Mouse (Mus musculus): ENCODE results near the gene Lrrc39. TPM values are rescaled to one million over a fixed set of nuclear protein-coding genes. Genes with fewer than 3 reads are reported as not detected.

Gene Lrrc39
- polyA plus RNA-seq, 1 experiment from 2014 or later = 2.6 TPM

DNA sequence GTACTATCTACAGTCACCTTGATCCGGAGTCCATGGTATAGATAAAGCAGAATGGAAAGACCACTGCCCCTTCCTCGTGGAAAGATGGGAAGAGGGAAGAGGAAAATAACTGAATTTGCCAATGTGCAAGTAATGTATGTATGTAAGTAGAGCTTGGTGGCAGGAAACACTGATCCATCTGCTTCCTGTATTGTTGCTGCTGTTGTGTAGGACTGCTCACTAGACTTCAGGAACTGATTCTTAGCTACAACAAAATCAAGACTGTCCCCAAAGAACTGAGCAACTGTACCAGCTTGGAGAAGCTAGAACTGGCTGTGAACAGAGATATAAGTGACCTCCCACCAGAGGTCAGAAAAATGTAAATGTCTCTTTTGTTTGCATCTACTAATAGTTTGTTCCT is 7.9 kb downstream of the Lrrc39 start:
- Histone ChIP-seq H3K4me2 (no peak overlapping the region), H3K9me3 (replicated peaks) (peaks cover 10% of the 10 kb centered on the region), H3K4me1 (0 out of 2 replicates have a peak, but pooled peaks cover 3% of the 10 kb centered on the region), H3K27me3 (replicated peaks) (no peaks in the 10 kb centered on the region), H3K27ac (no peak overlapping the region), H3K36me3 (peaks cover 18% of the 10 kb centered on the region), H3K9ac (no peak overlapping the region), H3K4me3 (no peak overlapping the region)
- ATAC-seq = no peak
- 29% methylated on average over 2 of the region's 2 CpGs for WGBS (ENCODE audit: insufficient replicate concordance)

DNA sequence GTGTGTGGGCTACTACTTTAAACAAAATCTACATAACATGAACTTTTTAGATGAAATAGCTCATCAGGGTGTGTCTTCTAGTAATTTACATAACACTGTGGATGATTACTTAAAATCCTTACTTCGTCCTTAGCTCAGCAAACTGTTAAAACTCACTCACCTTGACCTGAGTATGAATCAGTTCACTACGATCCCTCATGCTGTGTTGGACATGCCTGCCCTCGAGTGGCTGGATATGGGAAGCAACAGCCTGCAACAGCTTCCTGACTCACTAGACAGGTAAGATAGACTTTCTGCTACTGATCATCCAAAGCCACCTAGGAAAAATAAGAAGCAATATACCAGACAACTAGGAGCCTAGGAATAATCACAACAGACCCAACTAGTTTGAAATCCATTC is 14.5 kb downstream of the Lrrc39 start:
- ATAC-seq = no peak
- H3K9me3 ChIP-seq (replicated peaks) = no peaks in the 10 kb centered on the region
- no peak overlapping the region for H3K4me2 ChIP-seq
- no peak overlapping the region for H3K9ac ChIP-seq
- no peak overlapping the region for H3K27ac ChIP-seq
- H3K27me3 ChIP-seq (replicated peaks) = no peaks in the 10 kb centered on the region
- no peaks in the 10 kb centered on the region for H3K4me1 ChIP-seq
- 48% methylated on average over 3 of the region's 3 CpGs for WGBS (ENCODE audit: insufficient replicate concordance)
- no peak overlapping the region for H3K4me3 ChIP-seq
- H3K36me3 ChIP-seq = peaks cover 36% of the 10 kb centered on the region

DNA sequence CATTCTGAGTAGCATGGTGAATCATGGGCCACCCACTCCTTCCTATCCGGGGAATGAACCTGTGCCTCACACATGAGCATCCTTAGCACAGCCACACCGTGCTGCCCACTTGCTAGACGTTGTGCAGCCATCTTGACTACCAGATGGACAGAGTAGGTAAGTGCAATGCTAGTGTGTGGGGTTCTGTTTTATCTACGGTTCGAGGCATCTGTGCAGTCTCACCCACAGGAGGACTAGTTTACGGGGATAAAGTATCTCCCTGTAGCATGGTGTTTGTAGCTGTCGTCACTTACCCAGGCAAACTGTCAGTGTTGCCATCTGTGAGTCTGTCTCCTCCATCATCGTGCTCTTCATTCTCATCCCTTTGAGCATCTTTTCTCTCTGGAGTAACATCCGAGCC is 19.4 kb downstream of the Lrrc39 start:
- H3K4me2 ChIP-seq = no peak overlapping the region
- H3K4me1 ChIP-seq = no peaks in the 10 kb centered on the region
- peaks cover 78% of the 10 kb centered on the region for H3K36me3 ChIP-seq
- no peaks in the 10 kb centered on the region for H3K9me3 ChIP-seq (replicated peaks)
- H3K27me3 ChIP-seq (replicated peaks) = no peaks in the 10 kb centered on the region
- H3K4me3 ChIP-seq = no peak overlapping the region
- ATAC-seq = no peak
- no peak overlapping the region for H3K9ac ChIP-seq
- WGBS (ENCODE audit: insufficient replicate concordance) = 91% methylated on average over 9 of the region's 9 CpGs
- no peak overlapping the region for H3K27ac ChIP-seq

DNA sequence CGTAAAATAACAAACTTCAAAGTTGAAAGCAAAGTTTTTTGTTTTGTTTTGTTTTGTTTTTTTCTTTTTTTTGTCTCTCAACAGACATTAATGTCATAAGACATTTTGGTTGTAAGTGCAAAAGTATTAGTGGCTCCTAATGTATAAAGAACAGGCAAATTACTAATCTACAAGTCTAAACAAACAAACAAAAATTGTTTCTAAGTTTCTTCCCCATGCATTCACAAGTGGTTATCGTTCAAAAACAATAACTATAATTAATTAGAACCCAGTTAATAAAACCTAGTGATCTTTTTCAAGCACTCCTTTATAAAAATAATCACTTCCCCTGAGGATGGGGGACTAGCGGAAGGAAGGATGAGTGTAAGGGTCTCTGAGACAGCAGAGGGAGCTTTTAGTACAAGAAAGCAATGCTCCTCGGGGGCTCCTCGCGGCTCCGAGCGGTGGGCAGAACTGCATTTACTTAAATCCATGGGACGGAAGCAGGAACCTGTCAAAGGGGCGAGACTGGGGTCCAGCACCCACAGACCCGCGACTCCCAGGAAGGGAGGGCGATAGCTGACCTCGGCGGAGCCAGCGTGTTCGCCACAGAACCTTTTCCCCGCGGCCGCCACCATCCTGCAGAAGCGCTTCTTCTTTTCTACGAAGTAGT is 31.4 kb downstream of the Lrrc39 start:
- H3K36me3 ChIP-seq = peaks cover 33% of the 10 kb centered on the region
- peak overlapping the region; percentile 85 for H3K27ac ChIP-seq
- peaks cover 40% of the 10 kb centered on the region for H3K4me1 ChIP-seq
- H3K27me3 ChIP-seq (replicated peaks) = no peaks in the 10 kb centered on the region
- peak overlapping the region; percentile 86 for H3K9ac ChIP-seq
- ATAC-seq = peak; percentile 67
- H3K9me3 ChIP-seq (replicated peaks) = no peaks in the 10 kb centered on the region
- H3K4me2 ChIP-seq = peak overlapping the region; percentile 75
- 1% methylated on average over 22 of the region's 22 CpGs for WGBS (ENCODE audit: insufficient replicate concordance)
- peak overlapping the region; percentile 88 for H3K4me3 ChIP-seq

DNA sequence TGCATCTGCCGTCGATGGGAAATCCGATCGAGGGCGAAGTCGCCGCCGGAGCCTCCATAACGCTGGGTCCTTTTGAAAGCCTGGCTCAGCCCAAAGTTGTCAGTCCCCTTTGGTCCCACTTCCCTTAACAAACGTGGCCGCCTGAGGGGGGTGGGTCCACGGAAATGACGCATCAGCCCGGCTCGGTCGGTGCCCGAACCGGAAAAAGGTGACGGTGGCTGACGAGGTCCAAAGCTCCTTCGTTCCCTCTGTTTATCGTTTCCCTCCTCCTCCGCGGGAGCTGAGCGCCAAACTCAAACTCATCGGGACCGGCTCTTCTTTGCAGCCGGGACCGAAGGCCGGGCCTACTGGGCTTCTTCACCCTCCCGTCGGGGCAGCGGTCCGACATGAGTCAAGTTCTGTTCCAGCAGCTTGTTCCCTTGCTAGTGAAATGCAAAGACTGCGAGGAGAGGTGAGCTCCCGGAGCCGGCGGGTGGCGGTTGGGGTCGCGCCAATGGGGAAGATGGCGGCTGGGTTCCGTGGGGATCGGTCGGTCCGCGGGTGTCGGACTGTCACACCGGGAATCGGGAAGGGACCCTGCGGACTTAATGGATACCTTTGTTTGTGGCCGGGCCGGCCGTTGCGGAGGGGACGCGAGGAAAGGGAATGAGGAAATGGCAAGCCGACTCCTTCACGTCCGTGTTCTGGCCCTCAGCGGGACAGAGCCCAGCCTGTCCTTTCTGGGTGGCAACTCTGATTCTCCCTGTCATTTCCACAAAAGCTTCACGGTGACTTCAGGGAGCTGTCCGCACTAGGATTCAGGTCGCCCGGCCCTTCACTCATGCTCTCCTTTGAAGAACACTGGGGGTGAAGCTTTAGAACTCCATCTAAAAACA is 32.2 kb downstream of the Lrrc39 start, which contains the start of gene Sass6:
Gene Sass6 (plus strand): TSS at position 255 of the 875 bp plus-strand sequence.
- peak within 1 kb of the TSS; percentile 75 for H3K4me2 ChIP-seq
- under 1% methylated on average over 65 of the region's 65 CpGs for whole genome bisulfite sequencing (ENCODE audit: insufficient replicate concordance)
- H3K9me3 ChIP-seq (replicated peaks) = no peaks in the 10 kb centered on the region
- peak; percentile 93 for ATAC-seq
- peak within 1 kb of the TSS; percentile 88 for H3K4me3 ChIP-seq
- peaks cover 28% of the 10 kb centered on the region for H3K36me3 ChIP-seq
- peak within 1 kb of the TSS; percentile 86 for H3K9ac ChIP-seq
- H3K27ac ChIP-seq = peak within 1 kb of the TSS; percentile 85
- H3K4me1 ChIP-seq = peaks cover 45% of the 10 kb centered on the region
- no peaks in the 10 kb centered on the region for H3K27me3 ChIP-seq (replicated peaks)

DNA sequence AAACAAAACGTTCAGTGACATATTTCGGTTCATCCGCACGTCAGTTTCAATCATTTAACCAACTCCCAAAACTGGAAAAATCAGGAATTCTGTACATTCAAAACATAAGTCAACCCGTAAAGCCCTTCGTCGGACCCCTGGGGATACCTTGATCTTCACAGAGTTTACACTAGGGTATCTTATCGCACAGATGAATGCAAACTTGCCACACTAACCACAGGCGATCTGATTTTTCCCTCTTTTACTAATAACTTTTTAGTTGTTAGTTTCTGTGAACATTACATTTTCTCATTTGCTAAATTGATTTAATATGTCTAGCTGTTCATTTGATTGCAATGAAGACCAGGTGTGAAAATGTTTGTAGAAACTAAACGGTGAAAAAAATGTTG is 32.8 kb downstream of the Lrrc39 start:
- no peak for ATAC-seq
- Histone ChIP-seq H3K27me3 (replicated peaks) (no peaks in the 10 kb centered on the region), H3K27ac (peak overlapping the region; percentile 85)

GRCm38 (mm10) chr3:116599705-116600104 is 36.9 kb downstream of the Lrrc39 start:
- Histone ChIP-seq H3K27ac (no peak overlapping the region), H3K27me3 (replicated peaks) (no peaks in the 10 kb centered on the region), H3K4me1 (peaks cover 36% of the 10 kb centered on the region), H3K9ac (no peak overlapping the region), H3K4me3 (no peak overlapping the region), H3K9me3 (replicated peaks) (no peaks in the 10 kb centered on the region), H3K36me3 (peaks cover 29% of the 10 kb centered on the region), H3K4me2 (no peak overlapping the region)
- no peak for ATAC-seq
- WGBS (ENCODE audit: insufficient replicate concordance) = 80% methylated on average over 2 of the region's 2 CpGs

More for the DNA sequence above, 32.8 kb downstream of the Lrrc39 start:
- WGBS (ENCODE audit: insufficient replicate concordance) = 6% methylated on average over 10 of the region's 10 CpGs
- H3K4me2 ChIP-seq = peak overlapping the region; percentile 75
- peak overlapping the region; percentile 86 for H3K9ac ChIP-seq
- peaks cover 22% of the 10 kb centered on the region for H3K36me3 ChIP-seq
- peak overlapping the region; percentile 88 for H3K4me3 ChIP-seq
- no peaks in the 10 kb centered on the region for H3K9me3 ChIP-seq (replicated peaks)
- H3K4me1 ChIP-seq = peaks cover 45% of the 10 kb centered on the region

DNA sequence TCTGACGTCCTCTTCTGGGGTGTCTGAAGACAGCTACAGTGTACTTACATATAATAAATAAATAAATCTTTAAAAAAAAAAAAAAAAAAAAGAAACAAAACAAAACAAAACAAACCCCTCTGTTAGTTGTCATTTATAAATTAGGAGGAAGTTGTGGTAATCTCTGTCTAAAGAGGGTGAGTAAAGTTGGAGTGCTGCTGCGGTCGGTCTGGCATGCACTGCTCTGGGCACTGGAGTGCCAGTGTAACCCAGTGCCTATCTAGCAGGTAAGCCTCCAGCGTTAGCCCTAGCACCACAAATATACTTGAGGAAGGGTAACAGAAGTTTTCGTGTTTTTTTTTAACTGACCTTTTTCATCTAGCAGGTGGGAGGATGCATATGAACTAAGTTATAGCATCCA is 38.2 kb downstream of the Lrrc39 start:
- Histone ChIP-seq H3K4me2 (no peak overlapping the region), H3K9ac (no peak overlapping the region), H3K27ac (no peak overlapping the region), H3K9me3 (replicated peaks) (no peaks in the 10 kb centered on the region), H3K4me1 (peaks cover 33% of the 10 kb centered on the region), H3K36me3 (peaks cover 37% of the 10 kb centered on the region), H3K27me3 (replicated peaks) (no peaks in the 10 kb centered on the region), H3K4me3 (no peak overlapping the region)
- no peak for ATAC-seq
- 69% methylated on average over 5 of the region's 5 CpGs for WGBS (ENCODE audit: insufficient replicate concordance)

DNA sequence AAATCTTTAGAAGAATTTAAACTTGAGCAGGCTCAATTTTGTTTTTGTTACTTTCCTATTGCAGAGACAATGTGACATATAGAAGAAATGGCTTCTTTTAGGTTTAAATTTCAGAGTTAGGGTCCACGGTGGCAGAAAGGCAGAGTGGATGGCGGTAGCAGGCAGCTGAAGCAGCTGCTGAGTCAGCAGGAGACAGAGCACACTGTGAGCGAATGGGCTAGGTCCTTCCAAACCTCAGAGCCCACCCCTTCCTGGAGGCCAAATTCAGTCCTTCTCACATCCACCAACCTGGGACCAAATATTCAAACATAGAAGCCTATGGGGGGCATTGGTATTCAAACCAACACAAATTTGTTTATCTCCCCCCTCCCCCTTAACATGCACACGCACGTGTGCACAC is 39.0 kb downstream of the Lrrc39 start:
- ATAC-seq = no peak
- no peak overlapping the region for H3K4me2 ChIP-seq
- peaks cover 44% of the 10 kb centered on the region for H3K36me3 ChIP-seq
- H3K27ac ChIP-seq = no peak overlapping the region
- no peaks in the 10 kb centered on the region for H3K27me3 ChIP-seq (replicated peaks)
- peaks cover 26% of the 10 kb centered on the region; the same call in 1 of the 2 replicates for H3K4me1 ChIP-seq
- WGBS (ENCODE audit: insufficient replicate concordance) = 91% methylated on average over 5 of the region's 5 CpGs
- no peaks in the 10 kb centered on the region for H3K9me3 ChIP-seq (replicated peaks)
- H3K9ac ChIP-seq = no peak overlapping the region
- H3K4me3 ChIP-seq = no peak overlapping the region

DNA sequence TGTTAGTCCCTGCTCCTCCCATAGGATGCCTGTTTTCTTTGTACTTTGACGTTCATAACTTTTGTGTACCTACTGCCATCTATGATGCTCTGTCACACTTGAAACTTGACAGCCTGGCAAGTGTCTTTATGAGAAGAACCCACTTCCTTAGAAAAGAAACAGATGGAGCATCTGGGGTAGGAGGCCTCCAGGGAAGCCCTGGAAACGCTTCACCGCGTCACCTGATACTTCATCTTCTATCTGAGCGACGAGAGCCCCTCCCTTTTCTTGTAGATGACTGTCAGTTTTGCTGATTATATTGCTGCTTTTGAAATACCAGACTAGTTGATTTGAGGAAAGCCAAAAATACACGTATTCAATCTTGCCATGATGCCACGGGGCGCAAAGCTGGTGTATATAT is 41.8 kb downstream of the Lrrc39 start:
- H3K9me3 ChIP-seq (replicated peaks) = no peaks in the 10 kb centered on the region
- 84% methylated on average over 9 of the region's 9 CpGs for WGBS (ENCODE audit: insufficient replicate concordance)
- no peak overlapping the region for H3K9ac ChIP-seq
- peaks cover 1% of the 10 kb centered on the region; the same call in 1 of the 2 replicates for H3K4me1 ChIP-seq
- no peaks in the 10 kb centered on the region for H3K27me3 ChIP-seq (replicated peaks)
- H3K4me3 ChIP-seq = no peak overlapping the region
- H3K27ac ChIP-seq = no peak overlapping the region
- H3K4me2 ChIP-seq = no peak overlapping the region
- H3K36me3 ChIP-seq = peaks cover 64% of the 10 kb centered on the region
- ATAC-seq = no peak

DNA sequence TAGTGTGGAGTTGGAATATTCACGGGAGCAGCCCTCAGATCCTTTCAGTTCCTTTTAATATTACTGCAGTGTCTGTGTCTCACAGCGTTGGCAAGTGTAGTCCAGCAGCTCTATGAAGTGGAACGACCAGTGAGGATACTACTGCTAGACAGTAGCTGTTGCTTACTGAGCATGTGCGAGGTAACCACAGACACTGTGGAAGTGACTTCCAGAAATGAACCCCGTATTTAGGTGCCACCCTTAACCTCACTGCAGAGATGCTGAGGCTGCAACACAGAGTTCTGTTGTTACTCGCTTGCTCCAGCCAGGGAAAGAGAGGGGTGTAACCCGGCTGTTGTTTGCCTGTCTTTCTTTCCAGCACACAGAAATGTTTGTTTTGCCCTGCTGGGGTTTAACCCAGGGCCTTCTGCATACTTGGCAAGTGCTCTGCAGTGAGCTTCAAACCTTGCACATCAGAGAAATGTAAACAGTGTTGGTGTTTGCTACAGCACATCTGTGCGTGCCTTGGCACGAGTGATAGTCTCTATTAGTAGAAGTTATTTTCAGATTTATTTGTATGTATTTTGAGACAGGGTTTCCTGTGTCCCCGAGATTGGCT is 51.6 kb downstream of the Lrrc39 start, which contains the start of gene Trmt13:
Gene Trmt13 (minus strand): TSS at position 293 of the 598 bp plus-strand sequence.
- ATAC-seq = peak; percentile 56; the same call in 1 of the 2 replicates

More for the DNA sequence above, 51.6 kb downstream of the Lrrc39 start, which contains the start of gene Trmt13:
- H3K4me1 ChIP-seq = peaks cover 25% of the 10 kb centered on the region
- H3K4me2 ChIP-seq = no peak within 1 kb of the TSS
- H3K27me3 ChIP-seq (replicated peaks) = no peaks in the 10 kb centered on the region
- 82% methylated on average over 10 of the region's 10 CpGs for WGBS (ENCODE audit: insufficient replicate concordance)
- peaks cover 79% of the 10 kb centered on the region for H3K36me3 ChIP-seq
- H3K9ac ChIP-seq = no peak within 1 kb of the TSS
- no peak within 1 kb of the TSS for H3K27ac ChIP-seq
- H3K9me3 ChIP-seq (replicated peaks) = no peaks in the 10 kb centered on the region
- no peak within 1 kb of the TSS for H3K4me3 ChIP-seq

All from liver, embryonic 12.5 days (tissue).